In genomic region chr4:133480185-133480537, GRCm38 (mm10) we compare ENCODE assay signal across 8 mouse cellular contexts. TPM values are rescaled to one million over a fixed set of nuclear protein-coding genes. Genes with fewer than 3 reads are reported as not detected.
DNase-seq lines count a peak whose midpoint lies in the region; ATAC-seq and TF ChIP-seq lines count a peak whose summit lies in the region.

No protein-coding gene starts in this region.

- H3K9ac ChIP-seq in embryonic facial prominence, embryonic 15.5 days, result peak overlapping the region; percentile 16
- peak overlapping the region; percentile 12; the same call in 1 of the 2 replicates for H3K9ac ChIP-seq in intestine, embryonic 15.5 days
- H3K9ac ChIP-seq in neural tube, embryonic 12.5 days, result no peak overlapping the region; the same call in 1 of the 2 replicates

- peaks cover 7% of the 10 kb centered on the region for H3K4me1 ChIP-seq in lung, adult 2 months (ENCODE audit: control insufficient read depth, insufficient read depth, low read length)
- H3K4me1 ChIP-seq in embryonic facial prominence, embryonic 15.5 days, result peaks cover 24% of the 10 kb centered on the region
- peaks cover 12% of the 10 kb centered on the region for H3K4me1 ChIP-seq in intestine, embryonic 15.5 days (replicated peaks)
- H3K4me1 ChIP-seq in neural tube, embryonic 12.5 days, result peaks cover 10% of the 10 kb centered on the region

- peaks cover 30% of the 10 kb centered on the region for H3K27me3 ChIP-seq in embryonic facial prominence, embryonic 15.5 days
- peaks cover 32% of the 10 kb centered on the region for H3K27me3 ChIP-seq in intestine, embryonic 15.5 days (replicated peaks)
- peaks cover 38% of the 10 kb centered on the region for H3K27me3 ChIP-seq in neural tube, embryonic 12.5 days (replicated peaks)

- H3K4me3 ChIP-seq in lung, adult 2 months (replicated peaks; ENCODE audit: extremely low read depth, low read depth, low read length), result peak overlapping the region; percentile 48
- peak overlapping the region; percentile 45 for H3K4me3 ChIP-seq in embryonic facial prominence, embryonic 15.5 days (replicated peaks)
- peak overlapping the region; percentile 38 for H3K4me3 ChIP-seq in intestine, embryonic 15.5 days (replicated peaks)
- peak overlapping the region; percentile 40 for H3K4me3 ChIP-seq in neural tube, embryonic 12.5 days

- ATAC-seq in embryonic facial prominence, embryonic 15.5 days (ENCODE audit: insufficient number of reproducible peaks, low FRiP score, low TSS enrichment, low read depth), result peak; percentile 21
- no peak for ATAC-seq in intestine, embryonic 15.5 days
- no peak for ATAC-seq in neural tube, embryonic 12.5 days (ENCODE audit: low FRiP score, low read depth)
- no peak for ATAC-seq in CD4-positive, CD25-positive, alpha-beta regulatory T cell, adult 4 months

- WGBS in lung, adult 2 months, result 2% methylated on average over 34 of the region's 34 CpGs
- 3% methylated on average over 34 of the region's 34 CpGs for WGBS in embryonic facial prominence, embryonic 15.5 days
- WGBS in intestine, embryonic 15.5 days, result 2% methylated on average over 34 of the region's 34 CpGs
- 5% methylated on average over 34 of the region's 34 CpGs for WGBS in neural tube, embryonic 12.5 days

- TF ChIP-seq CTCF in lung, adult 2 months (IDR thresholded peaks at IDR 0.05; ENCODE audit: insufficient read depth, low read length), result no peak

- TF ChIP-seq POLR2A in lung, adult 2 months (IDR thresholded peaks at IDR 0.05; ENCODE audit: borderline replicate concordance, extremely low read depth, low read depth, low read length), result no peak

- H3K4me2 ChIP-seq in embryonic facial prominence, embryonic 15.5 days (replicated peaks), result peak overlapping the region; percentile 61
- H3K4me2 ChIP-seq in intestine, embryonic 15.5 days (replicated peaks), result peak overlapping the region; percentile 62
- H3K4me2 ChIP-seq in neural tube, embryonic 12.5 days (replicated peaks), result peak overlapping the region; percentile 60

- H3K9me3 ChIP-seq in embryonic facial prominence, embryonic 15.5 days (replicated peaks), result no peaks in the 10 kb centered on the region
- H3K9me3 ChIP-seq in intestine, embryonic 15.5 days, result no peaks in the 10 kb centered on the region
- H3K9me3 ChIP-seq in neural tube, embryonic 12.5 days, result no peaks in the 10 kb centered on the region

- DNase-seq in lung, adult 2 months, result no peak
- DNase-seq in lung, adult 18-20 months, result no peak
- no peak for DNase-seq in cerebellum, postnatal 10 days
- no peak for DNase-seq in layer of hippocampus, adult 9-10 months (ENCODE audit: low spot score)

- H3K27ac ChIP-seq in embryonic facial prominence, embryonic 15.5 days (replicated peaks), result no peak overlapping the region
- H3K27ac ChIP-seq in intestine, embryonic 15.5 days, result no peak overlapping the region
- H3K27ac ChIP-seq in neural tube, embryonic 12.5 days, result no peak overlapping the region

- H3K36me3 ChIP-seq in embryonic facial prominence, embryonic 15.5 days, result no peaks in the 10 kb centered on the region
- no peaks in the 10 kb centered on the region for H3K36me3 ChIP-seq in intestine, embryonic 15.5 days
- H3K36me3 ChIP-seq in neural tube, embryonic 12.5 days, result no peaks in the 10 kb centered on the region

RNA-seq across cellular contexts. Expression of gene Tent5b, which starts 0.2 kb away (rescaled TPM):
- polyA plus RNA-seq in lung, adult 2 months (2012; rRNA removed), result 21.3 and 23.1 TPM in 2 replicates
- polyA plus RNA-seq in embryonic facial prominence, embryonic 15.5 days (2015; fragmentation: Nextera tagmentation; extraction: Ambion mirVana), result 9.7 and 11.2 TPM in 2 replicates
- polyA plus RNA-seq in intestine, embryonic 15.5 days (2015; fragmentation: Nextera tagmentation; extraction: Ambion mirVana), result 0.82 and 0.94 TPM in 2 replicates
- polyA plus RNA-seq in neural tube, embryonic 12.5 days (2016; fragmentation: Nextera tagmentation; extraction: Ambion mirVana), result 0.29 and 0.66 TPM in 2 replicates
- polyA plus RNA-seq in CD4-positive, CD25-positive, alpha-beta regulatory T cell, adult 4 months (2017; shearing (Covaris generic)), result not detected

RNA-seq across cellular contexts. Expression of gene Trnp1, which starts 18.2 kb away (rescaled TPM):
- polyA plus RNA-seq in lung, adult 2 months (2012; rRNA removed), result 3.4 and 4.5 TPM in 2 replicates
- polyA plus RNA-seq in embryonic facial prominence, embryonic 15.5 days (2015; fragmentation: Nextera tagmentation; extraction: Ambion mirVana), result 8.0 and 9.1 TPM in 2 replicates
- 1.6 and 1.7 TPM in 2 replicates for polyA plus RNA-seq in intestine, embryonic 15.5 days (2015; fragmentation: Nextera tagmentation; extraction: Ambion mirVana)
- 2.5 and 3.7 TPM in 2 replicates for polyA plus RNA-seq in neural tube, embryonic 12.5 days (2016; fragmentation: Nextera tagmentation; extraction: Ambion mirVana)
- not detected for polyA plus RNA-seq in CD4-positive, CD25-positive, alpha-beta regulatory T cell, adult 4 months (2017; shearing (Covaris generic))

RNA-seq across cellular contexts. Expression of gene Kdf1, which starts 38.6 kb away (rescaled TPM):
- 19.0 and 22.2 TPM in 2 replicates for polyA plus RNA-seq in lung, adult 2 months (2012; rRNA removed)
- polyA plus RNA-seq in embryonic facial prominence, embryonic 15.5 days (2015; fragmentation: Nextera tagmentation; extraction: Ambion mirVana), result 25.4 and 30.2 TPM in 2 replicates
- 40.5 and 45.1 TPM in 2 replicates for polyA plus RNA-seq in intestine, embryonic 15.5 days (2015; fragmentation: Nextera tagmentation; extraction: Ambion mirVana)
- 1.1 and 1.5 TPM in 2 replicates for polyA plus RNA-seq in neural tube, embryonic 12.5 days (2016; fragmentation: Nextera tagmentation; extraction: Ambion mirVana)
- under 1 TPM in 1 of 2 experiments, not detected in 1; 0.58 TPM for polyA plus RNA-seq in CD4-positive, CD25-positive, alpha-beta regulatory T cell, adult 4 months (2017; shearing (Covaris generic))
